Mouse (Mus musculus): ENCODE data around the gene Kif6.

GRCm38 (mm10) chr17:49743580-49744463, 128.9 kb downstream of the Kif6 start:
- TF ChIP-seq CTCF (IDR thresholded peaks at IDR 0.05; ENCODE audit: low read depth) = no peak
- no peak for TF ChIP-seq EP300 (IDR thresholded peaks at IDR 0.05; ENCODE audit: low read depth)
